Comparison of ENCODE assay signal across 8 mouse cellular contexts in genomic region chr14:105177238-105177693, GRCm38 (mm10). TPM values are rescaled to one million over a fixed set of nuclear protein-coding genes. Genes with fewer than 3 reads are reported as not detected.
DNase-seq lines count a peak whose midpoint lies in the region; ATAC-seq lines count a peak whose summit lies in the region.

Gene Rbm26 (minus strand): TSS chr14:105177327.

- H3K4me1 ChIP-seq in hindbrain, embryonic 16.5 days (ENCODE audit: control insufficient read depth, insufficient read depth, low read depth, low read length): peaks cover 15% of the 10 kb centered on the region

- H3K27ac ChIP-seq in hindbrain, embryonic 16.5 days (ENCODE audit: low read depth, low read length): peak within 1 kb of the TSS; percentile 95
- H3K27ac ChIP-seq in macrophage: peak within 1 kb of the TSS; percentile 59

- under 1% methylated on average over 28 of the region's 28 CpGs for WGBS in hindbrain, embryonic 16.5 days
- under 1% methylated on average over 28 of the region's 28 CpGs for WGBS in macrophage (ENCODE audit: missing documents)

- H3K36me3 ChIP-seq in hindbrain, embryonic 16.5 days (ENCODE audit: control insufficient read depth, insufficient read depth, low read length): no peaks in the 10 kb centered on the region
- no peaks in the 10 kb centered on the region for H3K36me3 ChIP-seq in macrophage (ENCODE audit: inconsistent target)

- ATAC-seq in hindbrain, embryonic 16.5 days: peak; percentile 97

- DNase-seq in WW6 (ENCODE audit: low read depth, low spot score): peak; percentile 88
- DNase-seq in cerebellum, postnatal 4 days (ENCODE audit: low spot score in 2 of 2): peak; percentile 94 to 98
- peak; percentile 97 for DNase-seq in gastrocnemius, adult 18-20 months (ENCODE audit: low spot score)
- peak; percentile 97 to 98 for DNase-seq in left cerebral cortex, adult 18-20 months (ENCODE audit: low spot score in 2 of 2)
- peak; percentile 96 for DNase-seq in right cerebral cortex, adult 18-20 months
- peak; percentile 89 for DNase-seq in urinary bladder, postnatal 10 days (ENCODE audit: low spot score)

- H3K9ac ChIP-seq in hindbrain, embryonic 16.5 days (ENCODE audit: low read depth, low read length): peak within 1 kb of the TSS; percentile 99

- no peaks in the 10 kb centered on the region for H3K9me3 ChIP-seq in hindbrain, embryonic 16.5 days (ENCODE audit: control insufficient read depth, low read length)

- peaks cover 44% of the 10 kb centered on the region for H3K79me2 ChIP-seq in macrophage (ENCODE audit: inconsistent target)

- peak within 1 kb of the TSS; percentile 65 for H3K4me2 ChIP-seq in hindbrain, embryonic 16.5 days (ENCODE audit: low read length)

- peak within 1 kb of the TSS; percentile 97 for H3K4me3 ChIP-seq in hindbrain, embryonic 16.5 days (ENCODE audit: low read length)
- peak within 1 kb of the TSS; percentile 80 for H3K4me3 ChIP-seq in macrophage (ENCODE audit: inconsistent target)

- no peaks in the 10 kb centered on the region for H3K27me3 ChIP-seq in hindbrain, embryonic 16.5 days (replicated peaks; ENCODE audit: control insufficient read depth, insufficient read depth, low read length)

RNA-seq across cellular contexts. Expression of gene Rbm26, which starts in this region (rescaled TPM):
- 10 to 100 TPM; 15.9 to 18.2 TPM for total RNA-seq in gastrocnemius, adult 18-20 months (2021)
- 21.3 and 25.3 TPM in 2 replicates for polyA plus RNA-seq in hindbrain, embryonic 16.5 days (2015; fragmentation: Nextera tagmentation; extraction: Ambion mirVana)
- 10 to 100 TPM; 55.3 to 60.5 TPM for total RNA-seq in left cerebral cortex, adult 18-20 months (2021)
- total RNA-seq in macrophage (2018; cell fraction: chromatin; rRNA removed): 100 to 1,000 TPM; 131 to 287 (median 212) TPM
- 10 to 100 TPM; 16.6 to 29.7 (median 21.4) TPM for total RNA-seq in macrophage (2018; cell fraction: cytosol; rRNA removed)
- 100 to 1,000 TPM in 22 of 26 experiments, 10 to 100 TPM in 4; 79.1 to 234 (median 142) TPM for total RNA-seq in macrophage (2018; cell fraction: nucleus; rRNA removed)
- 19.9 to 27.6 TPM (median 21.9 TPM) in 3 replicates for polyA plus RNA-seq in macrophage (2018)

Comparison
In these comparisons a context has a peak if more than half of its experiments do, and no peak if none do; other contexts are left out.
1. Peak in every context shown above with its lines: DNase-seq, ATAC-seq, H3K4me3 ChIP-seq and H3K27ac ChIP-seq.